Mouse (Mus musculus): ENCODE measurements at regions not wholly inside any gene's neighbourhood (a gene's known extent, or its start where the extent isn't known, plus 50 kb on each side); places are given as distances from the start of the nearest gene placed in this dataset.

- TF ChIP-seq CTCF (IDR thresholded peaks at IDR 0.05; ENCODE audit: low read depth) (no peak), EP300 (IDR thresholded peaks at IDR 0.05; ENCODE audit: low read depth) (no peak)
These were observed 289.1 kb downstream of the Lyplal1 start for GRCm38 (mm10) chr1:185827986-185828385.
